Mouse (Mus musculus): ENCODE data around the gene Swap70. TPM values are rescaled to one million over a fixed set of nuclear protein-coding genes. Genes with fewer than 3 reads are reported as not detected.

Gene Swap70
- total and polyA plus RNA-seq, 2 experiments, result 2.8 to 9.7 TPM

- no peak overlapping the region for H3K27ac ChIP-seq (replicated peaks; ENCODE audit: insufficient read depth, low read depth, low read length)
- H3K27me3 ChIP-seq (ENCODE audit: control insufficient read depth, insufficient read depth, low read length), result no peaks in the 10 kb centered on the region
- no peaks in the 10 kb centered on the region for H3K4me1 ChIP-seq (ENCODE audit: control insufficient read depth, insufficient read depth, low read length)
- 88% methylated on average over 5 of the region's 5 CpGs for whole genome bisulfite sequencing
- no peaks in the 10 kb centered on the region for H3K79me2 ChIP-seq (ENCODE audit: control insufficient read depth, insufficient read depth, low read length)
- DNase-seq (ENCODE audit: extremely low read depth, low read depth, low spot score), result no peak
- no peak overlapping the region for H3K9ac ChIP-seq (ENCODE audit: low read depth, low read length)
- no peak for TF ChIP-seq POLR2A (IDR thresholded peaks at IDR 0.05; ENCODE audit: extremely low read depth, insufficient read depth, low read length)
- H3K36me3 ChIP-seq (ENCODE audit: control insufficient read depth, insufficient read depth, low read length), result peaks cover 18% of the 10 kb centered on the region
- no peak overlapping the region for H3K4me3 ChIP-seq (ENCODE audit: insufficient read depth, low read depth, low read length)
Observed at GRCm38 (mm10) chr7:110277734-110278245, 56.3 kb downstream of the Swap70 start.

GRCm38 (mm10) chr7:110279183-110279582 is 57.7 kb downstream of the Swap70 start:
- Histone ChIP-seq H3K27ac (replicated peaks; ENCODE audit: insufficient read depth, low read depth, low read length) (no peak overlapping the region), H3K79me2 (ENCODE audit: control insufficient read depth, insufficient read depth, low read length) (no peaks in the 10 kb centered on the region), H3K27me3 (ENCODE audit: control insufficient read depth, insufficient read depth, low read length) (no peaks in the 10 kb centered on the region), H3K4me3 (ENCODE audit: insufficient read depth, low read depth, low read length) (no peak overlapping the region), H3K4me1 (ENCODE audit: control insufficient read depth, insufficient read depth, low read length) (no peaks in the 10 kb centered on the region), H3K36me3 (ENCODE audit: control insufficient read depth, insufficient read depth, low read length) (peaks cover 14% of the 10 kb centered on the region), H3K9ac (ENCODE audit: low read depth, low read length) (no peak overlapping the region)
- DNase-seq (ENCODE audit: extremely low read depth, low read depth, low spot score), result no peak
- no peak for TF ChIP-seq CTCF (IDR thresholded peaks at IDR 0.05; ENCODE audit: low read depth, low read length)
- TF ChIP-seq POLR2A (IDR thresholded peaks at IDR 0.05; ENCODE audit: extremely low read depth, insufficient read depth, low read length), result no peak
- 95% methylated on average over 4 of the region's 4 CpGs for WGBS

- Histone ChIP-seq H3K27ac (replicated peaks; ENCODE audit: insufficient read depth, low read depth, low read length) (no peak overlapping the region), H3K4me1 (ENCODE audit: control insufficient read depth, insufficient read depth, low read length) (no peaks in the 10 kb centered on the region), H3K27me3 (ENCODE audit: control insufficient read depth, insufficient read depth, low read length) (no peaks in the 10 kb centered on the region), H3K9ac (ENCODE audit: low read depth, low read length) (no peak overlapping the region), H3K79me2 (ENCODE audit: control insufficient read depth, insufficient read depth, low read length) (no peaks in the 10 kb centered on the region), H3K4me3 (ENCODE audit: insufficient read depth, low read depth, low read length) (no peak overlapping the region), H3K36me3 (ENCODE audit: control insufficient read depth, insufficient read depth, low read length) (peaks cover 7% of the 10 kb centered on the region)
- no peak for DNase-seq (ENCODE audit: extremely low read depth, low read depth, low spot score)
- TF ChIP-seq CTCF (IDR thresholded peaks at IDR 0.05; ENCODE audit: low read depth, low read length) (no peak), POLR2A (IDR thresholded peaks at IDR 0.05; ENCODE audit: extremely low read depth, insufficient read depth, low read length) (no peak)
- 81% methylated on average over 11 of the region's 11 CpGs for WGBS
Observed at GRCm38 (mm10) chr7:110281435-110282256, 60.1 kb downstream of the Swap70 start.

- H3K27me3 ChIP-seq (ENCODE audit: control insufficient read depth, insufficient read depth, low read length), result no peaks in the 10 kb centered on the region
- TF ChIP-seq CTCF (IDR thresholded peaks at IDR 0.05; ENCODE audit: low read depth, low read length), result no peak
- TF ChIP-seq POLR2A (IDR thresholded peaks at IDR 0.05; ENCODE audit: extremely low read depth, insufficient read depth, low read length), result no peak
- H3K36me3 ChIP-seq (ENCODE audit: control insufficient read depth, insufficient read depth, low read length), result peaks cover 7% of the 10 kb centered on the region
- H3K4me3 ChIP-seq (ENCODE audit: insufficient read depth, low read depth, low read length), result no peak overlapping the region
- H3K9ac ChIP-seq (ENCODE audit: low read depth, low read length), result no peak overlapping the region
- H3K4me1 ChIP-seq (ENCODE audit: control insufficient read depth, insufficient read depth, low read length), result no peaks in the 10 kb centered on the region
- DNase-seq (ENCODE audit: extremely low read depth, low read depth, low spot score), result no peak
- H3K27ac ChIP-seq (replicated peaks; ENCODE audit: insufficient read depth, low read depth, low read length), result no peak overlapping the region
- 86% methylated on average over 11 of the region's 11 CpGs for WGBS
- no peaks in the 10 kb centered on the region for H3K79me2 ChIP-seq (ENCODE audit: control insufficient read depth, insufficient read depth, low read length)
Observed at GRCm38 (mm10) chr7:110282797-110283196, 61.3 kb downstream of the Swap70 start.

GRCm38 (mm10) chr7:110283484-110284275 is 62.2 kb downstream of the Swap70 start:
- no peak overlapping the region for H3K4me3 ChIP-seq (ENCODE audit: insufficient read depth, low read depth, low read length)
- H3K36me3 ChIP-seq (ENCODE audit: control insufficient read depth, insufficient read depth, low read length), result peaks cover 5% of the 10 kb centered on the region
- 92% methylated on average over 6 of the region's 6 CpGs for WGBS
- H3K4me1 ChIP-seq (ENCODE audit: control insufficient read depth, insufficient read depth, low read length), result peaks cover 2% of the 10 kb centered on the region; the same call in 1 of the 2 replicates
- H3K27ac ChIP-seq (replicated peaks; ENCODE audit: insufficient read depth, low read depth, low read length), result no peak overlapping the region
- H3K9ac ChIP-seq (ENCODE audit: low read depth, low read length), result no peak overlapping the region
- DNase-seq (ENCODE audit: extremely low read depth, low read depth, low spot score), result no peak
- H3K79me2 ChIP-seq (ENCODE audit: control insufficient read depth, insufficient read depth, low read length), result no peaks in the 10 kb centered on the region
- no peak for TF ChIP-seq CTCF (IDR thresholded peaks at IDR 0.05; ENCODE audit: low read depth, low read length)
- TF ChIP-seq POLR2A (IDR thresholded peaks at IDR 0.05; ENCODE audit: extremely low read depth, insufficient read depth, low read length), result no peak
- H3K27me3 ChIP-seq (ENCODE audit: control insufficient read depth, insufficient read depth, low read length), result no peaks in the 10 kb centered on the region

Data from liver, adult 2 months (tissue).